Mouse (Mus musculus): ENCODE results near the gene Vmn2r50.
"Not testable (repeated sequence)": the region's sequence is repeated elsewhere in the genome, so short reads cannot be mapped to it uniquely, and the experiment has no call there.

Gene Vmn2r50

DNA sequence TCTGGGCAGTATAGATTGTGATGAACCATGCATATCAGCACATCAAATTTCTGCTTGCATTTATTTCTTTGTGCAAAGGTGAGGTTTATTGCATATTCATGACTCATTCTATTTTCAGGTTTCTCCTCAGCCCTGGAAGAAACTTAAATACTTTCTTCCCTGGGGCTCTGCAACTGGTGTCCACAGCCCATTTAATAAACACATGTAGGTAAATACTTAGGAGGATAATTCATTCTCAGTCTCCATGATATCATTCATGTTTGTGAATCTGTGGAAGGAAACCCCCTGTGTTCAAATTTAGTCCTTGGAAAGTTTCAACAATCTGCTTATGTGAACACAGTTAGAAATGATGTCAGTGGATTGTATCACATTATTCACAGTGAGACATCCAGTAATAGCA is at the start of gene Vmn2r50:
Gene Vmn2r50, minus strand, starts transcription at position 101 of the 400 bp plus-strand sequence.
- DNase-seq: not testable (repeated sequence)

DNA sequence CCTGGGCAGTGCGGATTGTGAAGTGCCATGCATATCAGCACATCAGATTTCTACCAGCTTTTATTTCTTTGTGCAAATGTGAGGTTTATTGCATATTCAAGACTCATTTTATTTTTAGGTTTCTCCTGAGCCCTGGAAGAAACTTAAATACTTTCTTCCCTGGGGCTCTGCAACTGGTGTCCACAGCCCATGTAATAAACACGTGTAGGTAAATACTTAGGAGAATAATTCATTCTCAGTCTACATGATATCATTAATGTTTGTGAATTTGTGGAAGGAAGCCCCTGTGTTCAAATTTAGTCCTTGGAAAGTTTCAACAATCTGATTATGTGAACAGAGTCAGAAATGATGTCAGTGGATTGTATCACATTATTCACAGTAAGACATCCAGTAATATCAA is 60.9 kb downstream of the Vmn2r50 start, which contains the start of gene Vmn2r49:
Gene Vmn2r49, minus strand, starts transcription at position 101 of the 400 bp plus-strand sequence.
- DNase-seq: not testable (repeated sequence)

All from kidney, adult 9 months (tissue).